Mouse (Mus musculus): ENCODE data around the gene Atg14. TPM values are rescaled to one million over a fixed set of nuclear protein-coding genes. Genes with fewer than 3 reads are reported as not detected.

Atg14 gene
- total RNA-seq, 2 experiments from 2014 or later: 13.6 to 16.0 TPM

DNA sequence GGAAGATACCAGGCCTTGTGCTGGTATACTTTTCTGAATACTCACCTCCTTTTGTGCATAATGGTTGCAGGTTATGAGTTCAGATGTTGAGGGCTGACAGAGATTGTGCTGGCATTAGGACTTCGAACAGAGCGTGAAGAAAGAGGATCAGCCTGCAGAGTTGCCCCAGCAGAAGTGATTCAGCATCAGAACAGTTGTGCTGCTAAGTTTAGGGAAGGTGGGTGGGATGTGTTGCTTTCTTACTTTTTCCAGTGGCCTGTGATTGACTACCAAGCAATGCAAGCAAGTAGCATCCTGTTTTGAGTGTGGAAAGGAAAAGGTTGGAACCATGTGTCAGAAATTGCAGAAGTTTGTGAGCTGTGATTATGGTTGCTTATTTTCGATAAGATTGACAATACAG lies 56.8 kb downstream of the Atg14 start:
- no peak for DNase-seq (ENCODE audit: low spot score in 2 of 2)

DNA sequence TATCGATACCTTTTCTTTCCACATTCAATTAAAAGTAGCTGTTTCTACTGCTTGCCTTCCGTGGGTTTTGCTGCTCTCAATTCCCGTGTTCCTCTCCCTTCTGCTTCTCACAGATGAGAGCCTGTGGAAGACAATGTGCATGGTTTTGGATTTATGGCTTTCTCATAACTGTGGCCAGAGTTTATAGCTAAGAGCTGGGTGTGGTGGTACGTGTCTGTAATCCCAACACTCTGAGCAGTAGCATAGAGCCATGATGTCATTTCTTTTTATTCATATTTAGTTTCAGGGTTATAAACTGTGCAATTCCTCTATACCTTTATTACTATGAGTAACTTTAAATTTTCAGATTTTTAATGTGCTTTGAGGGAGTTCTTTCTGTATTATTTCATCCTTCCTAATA lies 60.2 kb downstream of the Atg14 start:
- no peak for DNase-seq (ENCODE audit: low spot score in 2 of 2)

DNA sequence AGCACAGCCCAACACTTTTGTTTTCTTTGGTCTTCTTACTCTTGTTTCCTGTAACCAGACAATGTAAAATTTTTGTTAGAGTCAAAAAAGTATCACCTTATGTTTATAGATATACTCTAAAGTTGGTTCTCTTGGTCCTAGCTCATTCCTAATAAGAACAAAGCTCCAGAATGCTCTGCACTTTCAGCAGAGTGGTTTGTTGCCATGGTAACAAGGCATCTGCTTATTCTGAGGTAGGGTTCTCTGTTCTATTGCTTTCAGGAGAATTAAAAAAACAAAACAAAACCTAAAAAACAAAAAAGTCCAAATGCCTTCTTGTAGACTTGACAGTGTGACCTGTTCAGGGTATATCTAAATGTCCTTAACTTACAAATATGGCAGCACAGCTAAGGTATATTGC lies 62.4 kb downstream of the Atg14 start:
- DNase-seq (ENCODE audit: low spot score in 2 of 2): no peak

DNA sequence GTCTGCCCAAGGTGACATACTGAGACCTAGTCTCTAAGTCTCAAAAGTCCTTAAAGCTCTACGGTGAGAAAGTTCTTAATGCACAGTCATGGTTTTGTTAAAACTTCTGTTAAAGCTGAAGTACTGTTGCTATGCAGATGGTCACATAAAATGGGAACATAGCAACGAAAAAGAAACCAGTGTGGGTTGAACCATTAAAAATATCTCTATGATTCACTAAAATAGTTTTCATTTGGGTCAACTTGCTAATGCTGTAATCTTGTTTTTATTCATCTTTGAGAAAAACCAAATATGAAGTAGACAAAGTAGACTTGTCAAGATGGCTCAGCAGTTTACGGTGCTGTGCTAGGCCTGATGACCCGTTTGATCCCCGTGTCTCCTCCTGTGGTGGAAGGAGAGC lies 63.8 kb downstream of the Atg14 start:
- DNase-seq (ENCODE audit: low spot score in 2 of 2): no peak

DNA sequence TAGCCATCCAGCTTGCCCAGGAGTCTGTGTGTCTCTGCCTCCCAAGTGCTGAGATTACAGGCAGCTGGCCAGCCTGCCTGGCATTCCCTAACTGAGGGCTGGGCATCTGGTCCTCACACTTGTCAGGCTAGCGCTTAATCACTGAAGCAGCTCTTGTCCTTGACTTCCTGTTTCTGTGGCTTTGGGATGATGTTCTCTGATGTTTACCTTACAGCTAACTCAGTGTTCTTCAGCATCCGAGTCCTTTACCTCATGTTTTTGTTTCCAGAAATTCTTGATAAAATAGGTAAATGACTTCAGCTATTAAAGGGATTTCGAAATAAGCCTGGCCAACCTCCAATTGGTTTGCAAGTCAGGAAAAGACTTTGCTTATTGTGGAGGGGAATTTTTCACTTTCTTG lies 66.4 kb downstream of the Atg14 start:
- DNase-seq (ENCODE audit: low spot score in 2 of 2): no peak

DNA sequence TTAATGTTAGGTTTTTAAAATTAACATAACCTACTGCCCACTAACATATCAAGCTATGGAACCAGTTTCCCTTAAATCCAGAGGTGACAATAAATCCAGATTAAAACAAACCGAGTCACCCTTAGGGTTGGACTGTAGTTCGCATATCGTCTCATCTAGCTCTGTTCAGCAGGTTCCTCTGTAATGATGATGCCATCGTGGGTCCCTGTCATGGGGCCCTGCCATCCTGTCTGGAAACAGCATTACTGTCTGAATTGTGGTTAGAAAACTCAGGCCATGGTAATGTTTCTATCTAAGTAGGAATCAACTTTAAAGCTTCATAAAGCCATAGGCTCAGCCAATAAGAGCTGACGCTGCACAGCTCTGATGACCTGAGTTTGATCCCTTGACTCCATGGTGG lies 71.8 kb downstream of the Atg14 start:
- no peak for DNase-seq (ENCODE audit: low spot score in 2 of 2)

DNA sequence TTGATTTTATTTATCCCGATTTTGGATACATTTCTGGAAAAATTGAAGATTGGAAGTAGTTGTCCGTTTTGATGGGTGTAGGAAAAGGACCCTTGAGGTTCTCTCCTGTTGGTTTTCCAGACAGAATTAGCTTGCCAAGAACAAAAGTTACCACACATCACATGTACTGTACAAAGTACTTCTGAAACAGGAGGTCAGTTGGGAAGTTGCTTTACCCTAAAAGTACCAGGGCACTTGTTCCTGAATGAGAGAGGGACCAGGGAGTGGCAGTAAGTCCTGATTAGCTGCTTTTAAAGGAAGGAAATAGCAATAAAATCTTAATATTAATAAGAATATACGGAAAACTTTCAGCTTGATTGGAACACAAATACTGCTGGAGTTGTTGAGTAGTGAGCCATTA lies 73.3 kb downstream of the Atg14 start:
- DNase-seq (ENCODE audit: low spot score in 2 of 2): no peak

DNA sequence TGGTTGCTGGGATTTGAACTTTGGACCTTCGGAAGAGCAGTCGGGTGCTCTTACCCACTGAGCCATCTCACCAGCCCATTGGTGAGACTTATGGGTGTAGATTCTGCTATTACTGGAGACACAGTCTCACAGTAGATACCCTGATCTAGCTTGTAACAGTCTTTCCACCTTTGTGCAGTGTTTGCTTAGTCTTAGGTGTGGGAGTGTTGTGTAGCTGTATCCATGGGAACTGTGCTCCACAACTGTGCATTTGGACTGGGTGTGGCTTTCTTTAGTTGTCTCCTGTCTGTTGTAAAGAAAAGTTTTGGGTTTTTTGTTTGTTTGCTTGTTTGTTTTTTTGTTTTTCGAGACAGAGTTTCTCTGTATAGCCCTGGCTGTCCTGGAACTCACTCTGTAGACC lies 74.5 kb downstream of the Atg14 start:
- DNase-seq (ENCODE audit: low spot score in 2 of 2): no peak

DNA sequence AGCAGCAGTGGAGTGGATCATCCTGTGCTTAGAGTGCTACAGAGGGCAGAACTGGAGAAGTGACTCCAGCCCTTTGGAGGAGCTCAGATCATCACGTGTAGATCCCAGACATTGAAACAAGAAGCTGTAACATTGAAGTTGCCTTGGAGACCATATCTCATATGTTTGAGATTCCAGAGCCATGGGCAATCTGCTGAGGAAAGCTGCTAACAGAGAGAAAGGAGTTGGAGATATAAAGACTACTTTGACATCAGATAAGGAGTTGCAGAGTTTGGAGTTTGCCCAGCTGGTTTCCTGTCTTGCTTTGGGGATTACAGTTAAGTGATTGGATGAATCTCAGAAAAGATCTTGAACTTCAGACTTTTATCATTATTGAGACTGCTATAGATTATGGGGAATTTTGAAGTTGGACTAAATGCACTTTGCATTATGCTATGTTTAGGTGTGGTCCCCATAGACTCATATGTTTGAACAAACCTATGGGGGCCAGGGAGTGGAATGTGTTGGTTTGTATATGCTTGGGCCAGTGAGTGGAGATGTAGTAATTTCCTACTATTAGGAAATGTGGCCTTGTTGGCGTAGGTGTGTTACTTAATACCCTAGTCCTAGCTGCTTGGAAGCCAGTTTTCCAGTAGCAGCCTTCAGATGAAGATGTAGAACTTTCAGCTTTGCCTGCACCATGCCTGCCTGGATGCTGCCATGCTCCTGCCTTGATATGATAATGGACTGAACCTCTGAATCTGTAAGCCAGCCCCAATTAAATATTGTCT lies 76.7 kb downstream of the Atg14 start:
- no peak for DNase-seq (ENCODE audit: low spot score in 2 of 2)

Other genes starting within 250 kb of the Atg14 start
- gene Lgals3, start 202.9 kb downstream of the Atg14 start, total RNA-seq (2021): 10 to 100 TPM; 18.5 to 42.1 TPM
- 1 to 10 TPM in 1 of 2 experiments, under 1 TPM in 1; 0.93 to 2.2 TPM for gene Dlgap5, start 152.2 kb downstream of the Atg14 start, total RNA-seq (2021)
- gene Fbxo34, start 120.2 kb downstream of the Atg14 start, total RNA-seq (2021): 10 to 100 TPM; 21.5 to 28.3 TPM
- 10 to 100 TPM; 41.8 to 56.7 TPM for gene Ktn1, start 77.8 kb upstream of the Atg14 start, total RNA-seq (2021)